Mouse (Mus musculus) myocyte (in vitro differentiated cells): ENCODE data around the gene Lyve1. TPM values are rescaled to one million over a fixed set of nuclear protein-coding genes. Genes with fewer than 3 reads are reported as not detected.

Experiments used
- H3K27me3 ChIP-seq: one replicate; pipeline ENCODE4 v1.6.1; 2011; ENCODE audit not compliant: control insufficient read depth, insufficient read depth, insufficient read length
- H3K36me3 ChIP-seq: one replicate; pipeline ENCODE4 v1.6.1; 2011; ENCODE audit not compliant: control insufficient read depth, insufficient read depth
- H3K4me2 ChIP-seq: one replicate; pipeline ENCODE4 v1.6.1; 2011; ENCODE audit warnings: low read depth, control low read depth
- H3K4me3 ChIP-seq: one replicate; pipeline ENCODE4 v1.5.1; 2011; ENCODE audit warnings: mild to moderate bottlenecking, control low read depth, moderate library complexity
- H3K79me2 ChIP-seq: one replicate; pipeline ENCODE4 v1.6.1; 2011; ENCODE audit not compliant: control insufficient read depth, insufficient read depth
- H3ac ChIP-seq: one replicate; pipeline ENCODE4 v1.6.1; 2011; ENCODE audit not compliant: control insufficient read depth, insufficient read length
- CEBPB ChIP-seq: IDR thresholded peaks from 2 replicates; pipeline ENCODE4 v1.6.1; 2011; ENCODE audit warnings: mild to moderate bottlenecking, moderate library complexity; ENCODE audit not compliant: poor library complexity, insufficient read depth, severe bottlenecking
- E2F4 ChIP-seq: IDR thresholded peaks from one replicate; pipeline ENCODE4 v1.6.1; 2011; ENCODE audit warnings: mild to moderate bottlenecking, control low read depth, moderate library complexity; ENCODE audit not compliant: insufficient read depth
- MAX ChIP-seq: IDR thresholded peaks from one replicate; pipeline ENCODE4 v1.6.1; 2011; ENCODE audit warnings: low read depth, mild to moderate bottlenecking, control low read depth
- MYOD1 ChIP-seq, 3 experiments: IDR thresholded peaks; one replicate each; pipeline ENCODE4 v1.6.1; 2011; ENCODE audit warnings: control low read depth in 2 of 3, low read depth in 2 of 3, mild to moderate bottlenecking in 2 of 3, moderate library complexity in 1 of 3; ENCODE audit not compliant: insufficient read length in 2 of 3, control insufficient read depth in 1 of 3
- MYOG ChIP-seq, 3 experiments: IDR thresholded peaks; one replicate each; pipeline ENCODE4 v1.6.1; 2011; ENCODE audit warnings: control low read depth in 2 of 3, low read depth in 2 of 3, mild to moderate bottlenecking in 2 of 3; ENCODE audit not compliant: insufficient read length in 2 of 3, control insufficient read depth in 1 of 3, insufficient read depth in 1 of 3
- POLR2A ChIP-seq: IDR thresholded peaks from one replicate; pipeline ENCODE4 v1.6.1; 2011; ENCODE audit warnings: low read depth, mild to moderate bottlenecking, control low read depth, moderate library complexity; ENCODE audit not compliant: insufficient read length
- POLR2AphosphoS2 ChIP-seq: IDR thresholded peaks from one replicate; pipeline ENCODE4 v1.6.1; 2011; ENCODE audit warnings: low read depth, control low read depth; ENCODE audit not compliant: insufficient read length
- REST ChIP-seq: IDR thresholded peaks from one replicate; pipeline ENCODE4 v1.6.1; 2011; ENCODE audit warnings: mild to moderate bottlenecking, control low read depth, moderate library complexity; ENCODE audit not compliant: insufficient read depth, insufficient read length
- SRF ChIP-seq: IDR thresholded peaks from one replicate; pipeline ENCODE4 v1.6.1; 2011; ENCODE audit warnings: low read depth; ENCODE audit not compliant: control insufficient read depth, insufficient read length
- TCF12 ChIP-seq: IDR thresholded peaks from one replicate; pipeline ENCODE4 v1.6.1; 2011; ENCODE audit warnings: mild to moderate bottlenecking, control low read depth; ENCODE audit not compliant: poor library complexity, insufficient read depth, severe bottlenecking
- TCF3 ChIP-seq: IDR thresholded peaks from one replicate; pipeline ENCODE4 v1.6.1; 2011; ENCODE audit warnings: low read depth, control low read depth; ENCODE audit not compliant: insufficient read length
- USF1 ChIP-seq: IDR thresholded peaks from one replicate; pipeline ENCODE4 v1.6.1; 2011; ENCODE audit warnings: low read depth, mild to moderate bottlenecking, control low read depth, moderate library complexity
- polyA plus RNA-seq: library from polyadenylated mRNA; unstranded; fragments of >200 nt; fragmentation: generic; extraction: Trizol; gene quantifications from one replicate; pipeline ENCODE4 v1.2.1, GENCODE M21; 2012; ENCODE audit warnings: missing spikeins

Gene Lyve1
- polyA plus RNA-seq = not detected

GRCm38 (mm10) chr7:110862751-110863289 is at the start of gene Lyve1:
Lyve1 (minus strand) TSS chr7:110863239.
- Histone ChIP-seq H3K4me3 (no peak within 1 kb of the TSS), H3ac (no peak within 1 kb of the TSS)
- TF ChIP-seq CEBPB = no peak
- TF ChIP-seq POLR2A = no peak
- no peak for TF ChIP-seq MAX
- no peak for TF ChIP-seq MYOD1 (IDR thresholded peaks at IDR 0.05; ENCODE audit: control insufficient read depth in 1 of 3, insufficient read length in 2 of 3, low read depth in 2 of 3)
- no peak for TF ChIP-seq SRF
- no peak for TF ChIP-seq TCF12
- TF ChIP-seq E2F4 = no peak
- no peak for TF ChIP-seq REST
- TF ChIP-seq USF1 = no peak
- TF ChIP-seq POLR2AphosphoS2 = no peak
- TF ChIP-seq MYOG (IDR thresholded peaks at IDR 0.05; ENCODE audit: control insufficient read depth in 1 of 3, insufficient read depth in 1 of 3, insufficient read length in 2 of 3, low read depth in 2 of 3) = no peak
- no peak for TF ChIP-seq TCF3

DNA sequence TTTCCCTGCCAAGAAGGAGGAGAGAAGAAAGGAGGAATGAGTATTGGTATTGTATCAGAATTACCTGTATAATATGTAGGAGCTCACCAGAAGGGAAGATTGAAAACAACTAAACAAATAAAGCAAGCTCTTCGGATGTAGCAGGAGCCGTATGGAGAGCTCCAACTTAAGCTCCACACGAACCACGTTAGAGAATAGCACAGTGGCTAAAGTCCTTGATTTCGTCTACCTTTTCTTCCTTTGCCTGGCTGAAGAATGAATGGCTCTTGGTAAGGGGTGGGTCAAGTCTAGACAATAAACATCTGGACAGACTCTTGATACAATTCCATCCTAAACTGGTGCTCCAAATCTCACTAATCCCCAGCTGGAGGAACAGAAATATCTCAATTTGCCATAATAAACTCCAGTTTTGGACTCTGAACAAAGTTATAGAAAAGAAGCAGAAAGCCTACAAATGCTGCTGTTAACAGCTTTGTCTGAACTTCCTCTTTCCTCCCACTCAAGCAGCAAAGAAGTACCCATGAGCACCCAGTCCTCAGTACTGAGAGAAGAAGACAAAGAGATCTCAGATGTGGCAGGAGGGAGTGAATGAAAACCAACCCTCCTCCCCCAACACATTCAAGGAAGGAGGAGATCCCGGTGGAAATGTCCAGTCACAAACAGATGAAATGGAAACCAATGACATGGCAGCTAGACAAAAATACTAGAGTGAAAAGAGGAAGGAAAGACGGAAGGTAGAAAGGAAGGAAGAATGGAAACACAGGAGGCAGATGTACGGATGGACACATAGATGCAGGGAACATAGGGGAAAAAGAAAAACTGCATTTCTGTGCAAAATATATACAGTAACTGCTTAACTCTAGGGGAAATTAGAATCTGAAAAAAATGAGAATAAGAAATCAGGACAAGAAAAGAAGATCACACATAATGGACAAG is 45.4 kb upstream of the Lyve1 start:
- no peak overlapping the region for H3ac ChIP-seq
- no peaks in the 10 kb centered on the region for H3K36me3 ChIP-seq
- no peak overlapping the region for H3K4me3 ChIP-seq
- TF ChIP-seq MAX = no peak
- no peak for TF ChIP-seq MYOG (IDR thresholded peaks at IDR 0.05; ENCODE audit: control insufficient read depth in 1 of 3, insufficient read depth in 1 of 3, insufficient read length in 2 of 3, low read depth in 2 of 3)
- peaks cover 4% of the 10 kb centered on the region for H3K27me3 ChIP-seq
- no peaks in the 10 kb centered on the region for H3K79me2 ChIP-seq
- no peak overlapping the region for H3K4me2 ChIP-seq

More at GRCm38 (mm10) chr7:110862751-110863289, at the start of gene Lyve1:
- Histone ChIP-seq H3K79me2 (no peaks in the 10 kb centered on the region), H3K4me2 (no peak within 1 kb of the TSS), H3K27me3 (no peaks in the 10 kb centered on the region), H3K36me3 (no peaks in the 10 kb centered on the region)

- TF ChIP-seq TCF12 = no peak
- no peak for TF ChIP-seq POLR2A
- TF ChIP-seq TCF3 = no peak
- TF ChIP-seq MAX = no peak
- TF ChIP-seq SRF = no peak
- TF ChIP-seq E2F4 = no peak
- no peak for TF ChIP-seq MYOG (IDR thresholded peaks at IDR 0.05; ENCODE audit: control insufficient read depth in 1 of 3, insufficient read depth in 1 of 3, insufficient read length in 2 of 3, low read depth in 2 of 3)
- H3K4me2 ChIP-seq = no peak overlapping the region
Observed at GRCm38 (mm10) chr7:110906566-110906965, 43.5 kb upstream of the Lyve1 start.

DNA sequence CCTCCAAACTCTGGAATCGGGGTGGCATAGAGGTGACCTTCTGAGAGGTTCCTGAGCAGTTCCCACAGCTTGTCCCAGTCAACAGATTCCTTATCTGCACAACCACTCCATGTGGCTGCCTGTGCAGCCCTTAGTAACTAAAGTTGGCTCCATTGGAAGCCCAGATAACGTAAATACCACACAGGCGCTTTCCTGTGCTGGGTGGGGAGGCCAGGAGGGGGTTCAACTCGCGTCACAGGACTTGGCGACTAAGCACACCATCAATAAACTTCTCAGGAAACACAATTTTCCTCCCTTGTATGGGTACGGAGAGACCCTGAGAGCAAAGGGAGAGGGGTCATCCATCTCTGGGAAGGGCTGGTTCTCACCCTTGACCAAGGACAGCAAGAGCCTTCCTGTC is 40.2 kb upstream of the Lyve1 start:
- TF ChIP-seq POLR2AphosphoS2 = no peak
- no peak for TF ChIP-seq USF1
- H3K4me3 ChIP-seq = no peak overlapping the region
- H3ac ChIP-seq = no peak overlapping the region
- no peaks in the 10 kb centered on the region for H3K79me2 ChIP-seq
- no peak overlapping the region for H3K4me2 ChIP-seq
- peaks cover 5% of the 10 kb centered on the region for H3K27me3 ChIP-seq
- H3K36me3 ChIP-seq = no peaks in the 10 kb centered on the region

More at GRCm38 (mm10) chr7:110906566-110906965, 43.5 kb upstream of the Lyve1 start:
- H3K4me3 ChIP-seq = no peak overlapping the region
- H3K36me3 ChIP-seq = no peaks in the 10 kb centered on the region
- no peak overlapping the region for H3ac ChIP-seq
- no peaks in the 10 kb centered on the region for H3K79me2 ChIP-seq
- peaks cover 5% of the 10 kb centered on the region for H3K27me3 ChIP-seq

GRCm38 (mm10) chr7:110897202-110897601 is 34.2 kb upstream of the Lyve1 start:
- H3K27me3 ChIP-seq = no peaks in the 10 kb centered on the region
- H3ac ChIP-seq = no peak overlapping the region
- no peaks in the 10 kb centered on the region for H3K36me3 ChIP-seq
- H3K79me2 ChIP-seq = no peaks in the 10 kb centered on the region
- H3K4me2 ChIP-seq = no peak overlapping the region
- TF ChIP-seq E2F4 (no peak), MYOD1 (IDR thresholded peaks at IDR 0.05; ENCODE audit: control insufficient read depth in 1 of 3, insufficient read length in 2 of 3, low read depth in 2 of 3) (no peak), POLR2AphosphoS2 (no peak), POLR2A (no peak), TCF3 (no peak), SRF (no peak), TCF12 (no peak), REST (no peak), MYOG (IDR thresholded peaks at IDR 0.05; ENCODE audit: control insufficient read depth in 1 of 3, insufficient read depth in 1 of 3, insufficient read length in 2 of 3, low read depth in 2 of 3) (no peak), CEBPB (no peak), USF1 (no peak), MAX (no peak)
- H3K4me3 ChIP-seq = no peak overlapping the region
